Mouse (Mus musculus) G1E (cell line): Measurements from ENCODE around the gene Ptpn18.

Source experiments
- CTCF ChIP-seq: IDR thresholded peaks from 2 replicates; pipeline ENCODE4 v1.5.1; 2012; ENCODE audit warnings: low read depth, low read length, inconsistent platforms, mixed read lengths
- GATA1 ChIP-seq: IDR thresholded peaks from 2 replicates; pipeline ENCODE4 v1.6.1; 2012; ENCODE audit warnings: borderline replicate concordance, low read length, inconsistent platforms, mixed read lengths
- TAL1 ChIP-seq: conservative IDR thresholded peaks from 2 replicates; pipeline ENCODE4 v1.6.1; 2012; ENCODE audit warnings: low read depth, low read length, inconsistent platforms, mixed read lengths

- no peak for TF ChIP-seq TAL1
- TF ChIP-seq CTCF, result no peak
- TF ChIP-seq GATA1, result no peak
Measured at GRCm38 (mm10) chr1:34502991-34503390, 43.4 kb downstream of the Ptpn18 start.
